Mouse (Mus musculus): ENCODE measurements around the gene Amz1.

- TF ChIP-seq CTCF (IDR thresholded peaks at IDR 0.05; ENCODE audit: low read depth), result no peak
- no peak for TF ChIP-seq EP300 (optimal IDR thresholded peaks at IDR 0.05)
These were observed 42.6 kb downstream of the Amz1 start for GRCm38 (mm10) chr5:140766566-140766965.
